Mouse (Mus musculus): ENCODE results near the gene Barhl2.

GRCm38 (mm10) chr5:106452686-106453085 lies 5.3 kb downstream of the Barhl2 start:
- no peak for TF ChIP-seq CTCF (IDR thresholded peaks at IDR 0.05; ENCODE audit: low read depth)
- TF ChIP-seq EP300 (IDR thresholded peaks at IDR 0.05; ENCODE audit: low read depth) = no peak

All from liver, embryonic 14.5 days (tissue).